Mouse (Mus musculus) heart, adult 18-20 months (tissue): ENCODE data around the gene Defb19. TPM values are rescaled to one million over a fixed set of nuclear protein-coding genes. Genes with fewer than 3 reads are reported as not detected.
A peak's percentile ranks its signal among the peaks of the same experiment; 100 is the strongest.

ENCODE experiments used
- DNase-seq, 2 experiments: peaks; one replicate each; pipeline ENCODE4 v3.0.0; 2021 to 2022; ENCODE audit warnings: mixed read lengths in 1 of 2
- long read RNA-seq, 2 experiments: library from polyadenylated mRNA; stranded (forward); transcript quantifications; one replicate each; pipeline ENCODE4 v2.0.0; 2021
- total RNA-seq, 2 experiments: library from RNA; stranded (reverse); gene quantifications; 2 replicates each; pipeline ENCODE4 v1.2.3; 2021

Defb19 gene
- total RNA-seq: not detected
- long read RNA-seq, experiment 1: 0 reads
- long read RNA-seq, experiment 2: 0 reads

GRCm38 (mm10) chr2:152580107-152580506 is at the start of gene Defb19:
Gene Defb19 (minus strand): TSS chr2:152580312.
- no peak for DNase-seq

- peak in 1 of 2 experiments; percentile 22 for DNase-seq
Observed at GRCm38 (mm10) chr2:152629904-152630303, 49.8 kb upstream of the Defb19 start.

GRCm38 (mm10) chr2:152629239-152629638 is 49.1 kb upstream of the Defb19 start:
- DNase-seq: peak in 1 of 2 experiments; percentile 18

- peak in 1 of 2 experiments; percentile 34 for DNase-seq
Observed at GRCm38 (mm10) chr2:152628066-152628465, 48.0 kb upstream of the Defb19 start.

GRCm38 (mm10) chr2:152626774-152627591 is 46.9 kb upstream of the Defb19 start, which contains the start of gene Rem1:
Gene Rem1 (plus strand): TSS chr2:152626951.
- DNase-seq: peak; percentile 65 to 69

- no peak for DNase-seq
Observed at GRCm38 (mm10) chr2:152625256-152625655, 45.1 kb upstream of the Defb19 start.

- no peak for DNase-seq
Observed at GRCm38 (mm10) chr2:152624566-152624965, 44.5 kb upstream of the Defb19 start.

- no peak for DNase-seq
Observed at GRCm38 (mm10) chr2:152622953-152623352, 42.8 kb upstream of the Defb19 start, which contains the start of gene Defb25. Gene Defb25 (minus strand): TSS chr2:152623053.

GRCm38 (mm10) chr2:152622151-152622550 is 42.0 kb upstream of the Defb19 start:
- no peak for DNase-seq

- DNase-seq: peak; percentile 56 to 67
Observed at GRCm38 (mm10) chr2:152620367-152621134, 40.4 kb upstream of the Defb19 start.

GRCm38 (mm10) chr2:152617374-152617773 is 37.3 kb upstream of the Defb19 start:
- DNase-seq: peak in 1 of 2 experiments; percentile 26

- DNase-seq: no peak
Observed at GRCm38 (mm10) chr2:152616470-152616869, 36.4 kb upstream of the Defb19 start.

GRCm38 (mm10) chr2:152615563-152615962 is 35.5 kb upstream of the Defb19 start:
- DNase-seq: peak; percentile 76 to 79

- no peak for DNase-seq
Observed at GRCm38 (mm10) chr2:152612193-152612592, 32.1 kb upstream of the Defb19 start.

- no peak for DNase-seq
Observed at GRCm38 (mm10) chr2:152608719-152609118, 28.6 kb upstream of the Defb19 start.

GRCm38 (mm10) chr2:152607746-152608145 is 27.6 kb upstream of the Defb19 start:
- no peak for DNase-seq

GRCm38 (mm10) chr2:152604057-152604456 is 23.9 kb upstream of the Defb19 start, which contains the start of gene Defb36:
Gene Defb36 (plus strand): TSS chr2:152604327.
- peak in 1 of 2 experiments; percentile 60 for DNase-seq

GRCm38 (mm10) chr2:152601275-152601960 is 21.3 kb upstream of the Defb19 start:
- DNase-seq: no peak

GRCm38 (mm10) chr2:152600076-152600475 is 20.0 kb upstream of the Defb19 start:
- no peak for DNase-seq

GRCm38 (mm10) chr2:152599299-152599698 is 19.2 kb upstream of the Defb19 start, which contains the start of gene Defb45:
Gene Defb45 (minus strand): TSS chr2:152599399.
- DNase-seq: no peak

- DNase-seq: no peak
Observed at GRCm38 (mm10) chr2:152589021-152589420, 8.9 kb upstream of the Defb19 start.

GRCm38 (mm10) chr2:152588450-152588849 is 8.3 kb upstream of the Defb19 start:
- no peak for DNase-seq
